Mouse (Mus musculus) fat pad, adult 2 months (tissue): ENCODE results near the gene Lrp4.

Experiments
- DNase-seq: peaks from one replicate; pipeline ENCODE4 v3.0.0-alpha.2; 2011; ENCODE audit warnings: low read depth, low spot score; ENCODE audit errors: extremely low read depth

Gene Lrp4

GRCm38 (mm10) chr2:91457259-91457655, at the start of gene Lrp4:
Lrp4 (plus strand) TSS chr2:91457511.
- no peak for DNase-seq

GRCm38 (mm10) chr2:91408031-91408430, 49.3 kb upstream of the Lrp4 start:
- no peak for DNase-seq

- DNase-seq = no peak
Measured at GRCm38 (mm10) chr2:91411473-91411872, 45.8 kb upstream of the Lrp4 start.

- no peak for DNase-seq
Measured at GRCm38 (mm10) chr2:91412361-91412760, 45.0 kb upstream of the Lrp4 start.

- DNase-seq = no peak
Measured at GRCm38 (mm10) chr2:91413811-91414210, 43.5 kb upstream of the Lrp4 start.

GRCm38 (mm10) chr2:91421641-91422040, 35.7 kb upstream of the Lrp4 start:
- no peak for DNase-seq

- no peak for DNase-seq
Measured at GRCm38 (mm10) chr2:91424061-91424720, 33.1 kb upstream of the Lrp4 start.

- DNase-seq = no peak
Measured at GRCm38 (mm10) chr2:91426321-91426720, 31.0 kb upstream of the Lrp4 start.

GRCm38 (mm10) chr2:91429146-91429545, 28.2 kb upstream of the Lrp4 start:
- no peak for DNase-seq

- DNase-seq = no peak
Measured at GRCm38 (mm10) chr2:91429915-91430599, 27.3 kb upstream of the Lrp4 start.

- no peak for DNase-seq
Measured at GRCm38 (mm10) chr2:91430600-91430919, 26.8 kb upstream of the Lrp4 start.

GRCm38 (mm10) chr2:91436713-91437112, 20.6 kb upstream of the Lrp4 start:
- no peak for DNase-seq

GRCm38 (mm10) chr2:91437116-91437815, 20.0 kb upstream of the Lrp4 start:
- DNase-seq = no peak

- no peak for DNase-seq
Measured at GRCm38 (mm10) chr2:91439271-91439670, 18.0 kb upstream of the Lrp4 start.

- no peak for DNase-seq
Measured at GRCm38 (mm10) chr2:91439876-91440275, 17.4 kb upstream of the Lrp4 start.

- DNase-seq = no peak
Measured at GRCm38 (mm10) chr2:91440686-91441085, 16.6 kb upstream of the Lrp4 start.

GRCm38 (mm10) chr2:91441715-91442114, 15.6 kb upstream of the Lrp4 start:
- no peak for DNase-seq

- no peak for DNase-seq
Measured at GRCm38 (mm10) chr2:91442241-91442640, 15.1 kb upstream of the Lrp4 start.

GRCm38 (mm10) chr2:91444286-91444892, 12.9 kb upstream of the Lrp4 start, which contains the start of gene 1110051M20Rik:
1110051M20Rik (minus strand) TSS chr2:91444704.
- DNase-seq = no peak

GRCm38 (mm10) chr2:91449662-91450061, 7.6 kb upstream of the Lrp4 start:
- no peak for DNase-seq

- DNase-seq = no peak
Measured at GRCm38 (mm10) chr2:91450316-91450715, 7.0 kb upstream of the Lrp4 start.

- no peak for DNase-seq
Measured at GRCm38 (mm10) chr2:91452658-91453057, 4.7 kb upstream of the Lrp4 start.
